Mouse (Mus musculus): ENCODE results near the gene Gm16181.
"Not testable (repeated sequence)": the region's sequence is repeated elsewhere in the genome, so short reads cannot be mapped to it uniquely, and the experiment has no call there.

Gm16181 gene

DNA sequence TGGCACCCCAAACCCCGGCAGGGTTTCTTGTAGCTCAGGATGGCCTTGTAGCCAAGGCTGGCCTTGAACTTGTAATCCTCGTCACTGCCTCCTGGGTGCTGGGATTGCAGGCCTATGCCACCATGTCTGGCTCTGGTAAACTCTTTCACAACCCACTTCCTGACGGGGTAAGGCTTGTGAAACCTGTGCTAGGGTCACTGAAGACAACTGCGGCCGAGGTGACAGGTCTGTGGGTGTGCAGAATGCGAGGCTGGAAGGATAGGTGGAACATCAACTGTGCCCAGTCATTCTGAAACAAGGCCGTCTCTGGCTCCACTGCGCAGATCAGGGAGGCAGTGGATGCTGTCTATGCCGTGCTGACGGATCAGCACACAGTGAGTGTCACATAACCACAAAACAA lies 10.4 kb downstream of the Gm16181 start:
- Histone ChIP-seq H3K4me3 (replicated peaks; ENCODE audit: low read length) (no peak overlapping the region), H3K36me3 (ENCODE audit: insufficient read depth, low read length) (peaks cover 66% of the 10 kb centered on the region), H3K9me3 (ENCODE audit: low read length) (no peaks in the 10 kb centered on the region), H3K27me3 (ENCODE audit: insufficient read depth, low read length) (no peaks in the 10 kb centered on the region), H3K4me1 (replicated peaks; ENCODE audit: low read depth, low read length) (peaks cover 29% of the 10 kb centered on the region)
- TF ChIP-seq NANOG (IDR thresholded peaks at IDR 0.05; ENCODE audit: borderline replicate concordance, low read length) (no peak), CTCF (conservative IDR thresholded peaks at IDR 0.05; ENCODE audit: low read length) (no peak), POU5F1 (IDR thresholded peaks at IDR 0.05; ENCODE audit: borderline replicate concordance, low read length) (no peak)

DNA sequence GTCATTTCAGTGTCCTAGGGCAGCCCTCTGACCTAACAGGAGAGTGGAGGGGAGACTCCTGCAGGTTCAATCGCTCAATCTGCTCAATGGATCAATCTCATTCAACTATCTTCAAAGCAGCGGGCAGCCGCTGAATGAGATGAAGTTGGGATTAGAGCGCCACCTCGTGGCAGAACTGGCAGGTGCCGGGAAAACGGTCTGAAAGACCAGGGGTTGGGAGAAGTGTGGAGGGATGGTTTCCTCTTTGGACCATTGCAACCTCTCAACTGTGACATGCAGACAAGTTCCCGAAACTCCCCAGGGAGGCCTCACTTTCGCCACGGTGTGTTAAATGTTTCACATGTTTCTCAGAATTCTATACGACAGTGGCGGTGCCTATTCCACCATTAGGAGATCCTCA lies 11.4 kb downstream of the Gm16181 start:
- no peak overlapping the region for H3K4me3 ChIP-seq (replicated peaks; ENCODE audit: low read length)
- TF ChIP-seq NANOG (IDR thresholded peaks at IDR 0.05; ENCODE audit: borderline replicate concordance, low read length) = no peak; the same call in 1 of the 2 replicates
- TF ChIP-seq POU5F1 (IDR thresholded peaks at IDR 0.05; ENCODE audit: borderline replicate concordance, low read length) = no peak
- peak; percentile 86 for TF ChIP-seq CTCF (conservative IDR thresholded peaks at IDR 0.05; ENCODE audit: low read length)
- no peaks in the 10 kb centered on the region for H3K9me3 ChIP-seq (ENCODE audit: low read length)

DNA sequence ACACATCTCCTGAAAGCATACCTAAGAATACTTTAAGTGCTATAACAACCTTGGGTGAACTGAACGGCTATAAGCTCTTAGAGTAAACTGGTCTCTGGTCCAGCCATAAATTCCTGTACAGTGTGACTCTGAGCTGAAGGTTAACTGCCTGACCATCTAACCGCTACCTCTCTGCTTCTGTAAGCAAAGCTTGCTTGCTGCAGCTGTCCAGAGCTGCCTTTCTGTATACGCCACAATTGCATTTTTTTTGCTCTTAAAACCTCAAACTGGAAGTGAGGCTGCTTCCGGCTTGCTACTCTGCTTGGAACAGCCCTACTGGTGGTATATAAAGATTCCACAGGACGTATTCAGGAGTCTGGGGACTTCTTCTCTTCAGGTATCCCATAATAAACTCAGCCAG lies 12.0 kb downstream of the Gm16181 start:
- peaks cover 56% of the 10 kb centered on the region for H3K36me3 ChIP-seq (ENCODE audit: insufficient read depth, low read length)
- H3K27me3 ChIP-seq (ENCODE audit: insufficient read depth, low read length) = peaks cover 11% of the 10 kb centered on the region
- H3K4me1 ChIP-seq (replicated peaks; ENCODE audit: low read depth, low read length) = peaks cover 38% of the 10 kb centered on the region
- H3K4me3 ChIP-seq (replicated peaks; ENCODE audit: low read length) = no peak overlapping the region
- TF ChIP-seq CTCF (conservative IDR thresholded peaks at IDR 0.05; ENCODE audit: low read length) (no peak), NANOG (IDR thresholded peaks at IDR 0.05; ENCODE audit: borderline replicate concordance, low read length) (no peak), POU5F1 (IDR thresholded peaks at IDR 0.05; ENCODE audit: borderline replicate concordance, low read length) (no peak)
- no peaks in the 10 kb centered on the region for H3K9me3 ChIP-seq (ENCODE audit: low read length)

More for the DNA sequence above, 11.4 kb downstream of the Gm16181 start:
- Histone ChIP-seq H3K27me3 (ENCODE audit: insufficient read depth, low read length) (peaks cover 6% of the 10 kb centered on the region), H3K36me3 (ENCODE audit: insufficient read depth, low read length) (peaks cover 63% of the 10 kb centered on the region), H3K4me1 (replicated peaks; ENCODE audit: low read depth, low read length) (peaks cover 38% of the 10 kb centered on the region)

DNA sequence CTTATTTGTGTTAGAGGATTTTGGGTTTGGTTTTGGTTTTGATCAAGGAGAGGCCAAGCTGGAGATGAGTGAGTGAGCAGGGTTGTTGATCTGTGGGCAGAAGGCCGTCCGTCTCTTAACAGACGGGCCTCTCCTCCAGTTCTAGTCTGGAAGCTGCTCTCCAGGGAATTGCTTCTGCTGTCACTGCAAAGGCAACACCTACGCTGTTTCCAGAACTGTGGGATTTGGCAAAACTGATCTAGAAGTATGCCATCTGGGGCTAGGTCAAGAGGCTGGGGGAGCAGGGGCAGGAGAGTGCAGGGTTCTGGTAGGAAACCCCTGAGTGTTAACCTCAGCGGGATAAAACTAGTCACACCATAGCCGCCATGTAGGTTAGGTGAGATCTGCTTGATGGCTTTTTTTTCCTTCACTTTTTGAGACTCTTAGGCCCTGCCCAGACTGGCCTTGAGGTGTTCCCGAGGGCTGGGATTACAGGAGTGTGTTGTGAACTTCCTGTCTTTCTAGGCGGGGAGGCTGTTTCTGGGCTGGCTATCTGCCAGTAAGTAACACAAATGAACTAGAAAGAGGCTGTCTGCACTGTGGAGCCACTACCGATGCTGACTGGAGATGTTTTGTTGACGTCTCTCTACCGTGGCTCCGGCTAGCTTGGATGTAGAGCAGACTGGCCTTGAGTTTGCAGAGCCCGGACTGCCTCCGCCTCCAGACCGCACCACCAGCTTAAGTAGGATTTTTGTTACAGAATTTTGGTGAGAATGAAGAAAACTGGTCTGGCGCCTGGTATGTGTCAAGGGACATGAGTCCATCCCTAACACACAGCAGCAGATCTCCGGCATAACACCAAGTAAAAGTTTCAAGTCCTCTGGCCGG lies 12.7 kb downstream of the Gm16181 start, which contains the start of gene Atp6v1g2:
Gene Atp6v1g2 (plus strand): TSS at position 547 of the 867 bp plus-strand sequence.
- H3K36me3 ChIP-seq (ENCODE audit: insufficient read depth, low read length) = peaks cover 50% of the 10 kb centered on the region
- no peaks in the 10 kb centered on the region for H3K9me3 ChIP-seq (ENCODE audit: low read length)
- H3K4me1 ChIP-seq (replicated peaks; ENCODE audit: low read depth, low read length) = peaks cover 38% of the 10 kb centered on the region
- H3K27me3 ChIP-seq (ENCODE audit: insufficient read depth, low read length) = peaks cover 11% of the 10 kb centered on the region
- TF ChIP-seq CTCF (conservative IDR thresholded peaks at IDR 0.05; ENCODE audit: low read length) (no peak), NANOG (IDR thresholded peaks at IDR 0.05; ENCODE audit: borderline replicate concordance, low read length) (no peak), POU5F1 (IDR thresholded peaks at IDR 0.05; ENCODE audit: borderline replicate concordance, low read length) (no peak)
- H3K4me3 ChIP-seq (replicated peaks; ENCODE audit: low read length) = peak within 1 kb of the TSS; percentile 85

DNA sequence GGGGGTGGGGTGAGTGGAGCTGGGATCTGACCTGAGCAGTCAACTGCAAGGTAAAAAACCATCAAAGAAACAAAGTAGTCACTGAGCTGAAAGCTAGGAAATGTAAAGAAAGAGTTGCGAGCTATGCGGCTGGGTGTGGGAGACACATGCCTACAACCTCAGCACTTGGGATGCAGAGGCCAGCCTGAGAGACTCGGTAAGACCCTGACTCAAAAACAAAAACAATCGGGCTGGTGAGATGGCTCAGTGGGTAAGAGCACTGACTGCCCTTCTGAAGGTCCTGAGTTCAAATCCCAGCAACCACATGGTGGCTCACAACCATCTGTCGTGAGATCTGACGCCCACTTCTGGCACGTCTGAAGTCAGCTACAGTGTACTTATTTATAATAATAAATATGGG lies 13.5 kb downstream of the Gm16181 start:
- Histone ChIP-seq H3K4me1 (replicated peaks; ENCODE audit: low read depth, low read length) (peaks cover 38% of the 10 kb centered on the region), H3K27me3 (ENCODE audit: insufficient read depth, low read length) (peaks cover 11% of the 10 kb centered on the region), H3K4me3 (replicated peaks; ENCODE audit: low read length) (peak overlapping the region; percentile 85), H3K36me3 (ENCODE audit: insufficient read depth, low read length) (peaks cover 42% of the 10 kb centered on the region)
- not testable (repeated sequence) for H3K9me3 ChIP-seq (ENCODE audit: low read length)

DNA sequence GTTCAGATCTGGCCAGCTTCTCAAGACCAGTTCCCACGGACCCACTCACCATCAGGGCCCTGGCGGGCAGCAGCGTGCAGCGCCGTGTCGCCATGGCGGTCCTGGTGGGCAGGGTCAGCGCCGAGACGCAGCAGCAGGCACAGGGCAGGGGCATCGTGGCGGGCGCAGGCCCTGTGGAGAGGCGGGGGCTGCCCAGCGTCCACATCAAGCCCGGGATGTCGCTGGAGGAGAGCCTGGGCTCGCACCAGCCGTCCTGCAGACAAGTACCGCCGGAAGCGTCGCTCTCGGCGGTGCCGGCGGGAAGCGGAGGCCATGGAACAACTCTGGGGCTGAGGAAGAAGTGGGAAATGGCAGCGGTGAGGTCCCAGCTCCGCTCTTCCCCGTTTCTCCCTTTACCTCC lies 14.3 kb downstream of the Gm16181 start:
- TF ChIP-seq CTCF (conservative IDR thresholded peaks at IDR 0.05; ENCODE audit: low read length) = no peak
- no peak for TF ChIP-seq POU5F1 (IDR thresholded peaks at IDR 0.05; ENCODE audit: borderline replicate concordance, low read length)
- no peak for TF ChIP-seq NANOG (IDR thresholded peaks at IDR 0.05; ENCODE audit: borderline replicate concordance, low read length)
- H3K27me3 ChIP-seq (ENCODE audit: insufficient read depth, low read length) = peaks cover 11% of the 10 kb centered on the region
- peaks cover 40% of the 10 kb centered on the region for H3K4me1 ChIP-seq (replicated peaks; ENCODE audit: low read depth, low read length)
- peaks cover 34% of the 10 kb centered on the region for H3K36me3 ChIP-seq (ENCODE audit: insufficient read depth, low read length)
- no peaks in the 10 kb centered on the region for H3K9me3 ChIP-seq (ENCODE audit: low read length)
- H3K4me3 ChIP-seq (replicated peaks; ENCODE audit: low read length) = peak overlapping the region; percentile 85

GRCm38 (mm10) chr17:35235614-35236389 lies 15.2 kb downstream of the Gm16181 start, which contains the start of gene Nfkbil1:
Gene Nfkbil1, minus strand, starts transcription at chr17:35235792.
- Histone ChIP-seq H3K4me1 (replicated peaks; ENCODE audit: low read depth, low read length) (peaks cover 49% of the 10 kb centered on the region), H3K4me3 (replicated peaks; ENCODE audit: low read length) (peak within 1 kb of the TSS; percentile 85), H3K36me3 (ENCODE audit: insufficient read depth, low read length) (peaks cover 26% of the 10 kb centered on the region), H3K27me3 (ENCODE audit: insufficient read depth, low read length) (peaks cover 11% of the 10 kb centered on the region), H3K9me3 (ENCODE audit: low read length) (no peaks in the 10 kb centered on the region)
- TF ChIP-seq NANOG (IDR thresholded peaks at IDR 0.05; ENCODE audit: borderline replicate concordance, low read length) (no peak), POU5F1 (IDR thresholded peaks at IDR 0.05; ENCODE audit: borderline replicate concordance, low read length) (no peak), CTCF (conservative IDR thresholded peaks at IDR 0.05; ENCODE audit: low read length) (no peak)

- Histone ChIP-seq H3K4me1 (replicated peaks; ENCODE audit: low read depth, low read length) (peaks cover 52% of the 10 kb centered on the region), H3K4me3 (replicated peaks; ENCODE audit: low read length) (peak overlapping the region; percentile 85), H3K36me3 (ENCODE audit: insufficient read depth, low read length) (peaks cover 21% of the 10 kb centered on the region), H3K27me3 (ENCODE audit: insufficient read depth, low read length) (peaks cover 11% of the 10 kb centered on the region), H3K9me3 (ENCODE audit: low read length) (no peaks in the 10 kb centered on the region)
- TF ChIP-seq CTCF (conservative IDR thresholded peaks at IDR 0.05; ENCODE audit: low read length) (peak; percentile 96), POU5F1 (IDR thresholded peaks at IDR 0.05; ENCODE audit: borderline replicate concordance, low read length) (no peak)
Measured at GRCm38 (mm10) chr17:35236390-35236746, 15.7 kb downstream of the Gm16181 start.

All from E14TG2a.4 (cell line).